Mouse (Mus musculus): ENCODE measurements around the gene Bcl9. TPM values are rescaled to one million over a fixed set of nuclear protein-coding genes. Genes with fewer than 3 reads are reported as not detected.

The Bcl9 gene
- polyA plus RNA-seq, 1 experiment from 2014 or later, result 19.2 TPM

DNA sequence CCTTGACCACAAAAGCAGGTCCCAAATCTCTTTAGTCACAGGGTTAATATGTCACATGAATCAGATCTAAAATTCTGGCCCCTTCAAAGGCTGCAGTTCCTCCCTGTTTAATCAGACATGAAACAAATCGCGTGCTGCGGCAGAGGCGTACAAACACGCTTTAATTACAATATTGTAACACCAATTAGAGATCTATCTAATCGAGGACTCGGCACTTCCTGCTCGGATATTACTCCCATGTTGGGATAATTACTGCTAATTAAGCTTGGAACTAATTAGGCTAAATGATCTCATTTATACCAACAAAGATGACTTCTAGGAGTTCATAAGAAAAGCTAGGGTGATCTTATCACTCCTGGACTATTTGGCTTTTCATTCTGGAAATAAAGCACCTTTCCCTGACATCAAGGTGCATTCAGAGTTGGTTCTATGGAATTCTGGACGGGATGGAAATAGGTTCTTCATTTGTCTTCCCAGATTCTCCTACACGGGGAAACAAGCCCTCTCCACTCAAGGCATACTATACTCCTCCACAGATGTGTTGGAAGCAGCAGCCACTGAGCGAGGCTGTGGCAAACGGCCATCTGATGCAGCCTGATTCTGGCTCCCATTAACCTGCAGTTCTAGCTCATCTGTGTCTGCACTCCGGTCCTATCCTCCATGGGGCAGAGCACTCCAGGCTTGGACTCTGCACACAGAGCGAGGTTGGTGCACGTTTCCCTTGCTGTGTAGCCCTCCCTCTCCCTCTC, 31.9 kb downstream of the Bcl9 start:
- ATAC-seq (ENCODE audit: low FRiP score, low TSS enrichment) (no peak), DNase-seq (ENCODE audit: low spot score) (no peak)
- H3K36me3 ChIP-seq (ENCODE audit: control insufficient read depth, insufficient read depth, low read length), result no peaks in the 10 kb centered on the region
- WGBS, result 81% methylated on average over 15 of the region's 15 CpGs
- TF ChIP-seq CTCF (IDR thresholded peaks at IDR 0.05; ENCODE audit: low read depth) (no peak), EP300 (optimal IDR thresholded peaks at IDR 0.05) (no peak)
- H3K4me1 ChIP-seq (replicated peaks; ENCODE audit: control insufficient read depth, insufficient read depth), result no peaks in the 10 kb centered on the region
- H3K4me2 ChIP-seq (replicated peaks; ENCODE audit: low read depth), result no peak overlapping the region
- no peaks in the 10 kb centered on the region for H3K27me3 ChIP-seq (ENCODE audit: control insufficient read depth, insufficient read depth, low read length)
- H3K9me3 ChIP-seq (ENCODE audit: control insufficient read depth, low read length), result no peaks in the 10 kb centered on the region
- no peak overlapping the region for H3K4me3 ChIP-seq (ENCODE audit: low read depth, low read length)
- H3K27ac ChIP-seq (replicated peaks), result no peak overlapping the region
- no peak overlapping the region for H3K9ac ChIP-seq (ENCODE audit: low read length)

GRCm38 (mm10) chr3:97262235-97262634, 35.5 kb downstream of the Bcl9 start:
- no peaks in the 10 kb centered on the region for H3K9me3 ChIP-seq (ENCODE audit: control insufficient read depth, low read length)
- H3K4me1 ChIP-seq (replicated peaks; ENCODE audit: control insufficient read depth, insufficient read depth), result no peaks in the 10 kb centered on the region
- H3K36me3 ChIP-seq (ENCODE audit: control insufficient read depth, insufficient read depth, low read length), result no peaks in the 10 kb centered on the region
- ATAC-seq (ENCODE audit: low FRiP score, low TSS enrichment) (no peak), DNase-seq (ENCODE audit: low spot score) (no peak)
- H3K27ac ChIP-seq (replicated peaks), result no peak overlapping the region
- H3K9ac ChIP-seq (ENCODE audit: low read length), result no peak overlapping the region
- no peak overlapping the region for H3K4me3 ChIP-seq (ENCODE audit: low read depth, low read length)
- WGBS, result 96% methylated on average over 1 of the region's 1 CpGs
- H3K27me3 ChIP-seq (ENCODE audit: control insufficient read depth, insufficient read depth, low read length), result no peaks in the 10 kb centered on the region
- TF ChIP-seq EP300 (optimal IDR thresholded peaks at IDR 0.05), result no peak
- TF ChIP-seq CTCF (IDR thresholded peaks at IDR 0.05; ENCODE audit: low read depth), result peak; percentile 11; the same call in 1 of the 2 replicates
- H3K4me2 ChIP-seq (replicated peaks; ENCODE audit: low read depth), result no peak overlapping the region

DNA sequence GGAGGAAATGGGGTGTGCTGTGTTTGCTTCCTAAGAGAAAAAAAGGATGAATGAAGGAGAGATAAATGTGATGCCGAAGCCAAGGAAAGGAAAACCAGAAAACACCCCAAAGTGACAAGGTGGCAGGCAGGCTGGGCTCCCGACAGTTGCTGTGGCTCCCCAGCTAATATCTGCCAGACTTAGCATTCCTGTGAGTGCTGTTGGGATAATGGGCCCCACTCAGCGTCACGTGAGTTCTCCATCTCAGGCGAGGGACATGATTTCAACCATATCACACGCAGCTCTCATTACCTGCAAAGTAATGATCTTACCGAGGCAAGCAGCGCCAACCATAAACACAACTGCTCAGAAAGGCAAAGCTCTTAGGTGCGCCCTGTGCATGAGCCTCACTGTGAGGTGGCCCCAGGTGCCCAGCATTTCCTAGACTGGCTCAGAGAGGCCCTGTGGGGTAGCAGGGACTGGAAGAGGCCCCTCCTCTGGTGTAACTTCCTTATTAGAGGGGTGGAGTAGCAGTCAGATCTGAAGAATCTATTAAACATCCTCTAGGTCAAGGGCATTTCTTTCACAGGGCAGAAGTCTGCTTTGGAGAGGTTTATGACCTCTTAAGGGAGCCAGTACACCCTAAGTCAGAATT, 41.9 kb downstream of the Bcl9 start:
- no peak overlapping the region for H3K4me2 ChIP-seq (replicated peaks; ENCODE audit: low read depth)
- 50% methylated on average over 9 of the region's 9 CpGs for WGBS
- ATAC-seq (ENCODE audit: low FRiP score, low TSS enrichment), result peak; percentile 59; the same call in 1 of the 2 replicates

GRCm38 (mm10) chr3:97254861-97255465, 42.8 kb downstream of the Bcl9 start:
- Histone ChIP-seq H3K4me3 (ENCODE audit: low read depth, low read length) (no peak overlapping the region), H3K4me2 (replicated peaks; ENCODE audit: low read depth) (no peak overlapping the region), H3K27ac (replicated peaks) (no peak overlapping the region; the same call in 1 of the 2 replicates), H3K9ac (ENCODE audit: low read length) (no peak overlapping the region), H3K36me3 (ENCODE audit: control insufficient read depth, insufficient read depth, low read length) (no peaks in the 10 kb centered on the region), H3K27me3 (ENCODE audit: control insufficient read depth, insufficient read depth, low read length) (no peaks in the 10 kb centered on the region), H3K9me3 (ENCODE audit: control insufficient read depth, low read length) (no peaks in the 10 kb centered on the region), H3K4me1 (replicated peaks; ENCODE audit: control insufficient read depth, insufficient read depth) (peaks cover 2% of the 10 kb centered on the region; the same call in 1 of the 2 replicates)
- WGBS, result 54% methylated on average over 5 of the region's 5 CpGs
- no peak for DNase-seq (ENCODE audit: low spot score)
- ATAC-seq (ENCODE audit: low FRiP score, low TSS enrichment), result no peak
- TF ChIP-seq CTCF (IDR thresholded peaks at IDR 0.05; ENCODE audit: low read depth) (no peak), EP300 (optimal IDR thresholded peaks at IDR 0.05) (no peak)

More for the DNA sequence above, 41.9 kb downstream of the Bcl9 start:
- no peak for TF ChIP-seq EP300 (optimal IDR thresholded peaks at IDR 0.05)
- TF ChIP-seq CTCF (IDR thresholded peaks at IDR 0.05; ENCODE audit: low read depth), result no peak
- H3K9me3 ChIP-seq (ENCODE audit: control insufficient read depth, low read length), result no peaks in the 10 kb centered on the region
- no peak for DNase-seq (ENCODE audit: low spot score)
- H3K27me3 ChIP-seq (ENCODE audit: control insufficient read depth, insufficient read depth, low read length), result no peaks in the 10 kb centered on the region
- H3K9ac ChIP-seq (ENCODE audit: low read length), result no peak overlapping the region
- H3K27ac ChIP-seq (replicated peaks), result 0 out of 2 replicates have a peak overlapping the region, but pooled peaks have one; percentile 9
- H3K4me1 ChIP-seq (replicated peaks; ENCODE audit: control insufficient read depth, insufficient read depth), result peaks cover 2% of the 10 kb centered on the region; the same call in 1 of the 2 replicates
- H3K36me3 ChIP-seq (ENCODE audit: control insufficient read depth, insufficient read depth, low read length), result no peaks in the 10 kb centered on the region
- H3K4me3 ChIP-seq (ENCODE audit: low read depth, low read length), result no peak overlapping the region

- 43% methylated on average over 9 of the region's 9 CpGs for WGBS
- no peak overlapping the region for H3K4me3 ChIP-seq (ENCODE audit: low read depth, low read length)
- no peaks in the 10 kb centered on the region for H3K9me3 ChIP-seq (ENCODE audit: control insufficient read depth, low read length)
- ATAC-seq (ENCODE audit: low FRiP score, low TSS enrichment) (no peak), DNase-seq (ENCODE audit: low spot score) (no peak)
- no peak overlapping the region for H3K27ac ChIP-seq (replicated peaks)
- no peak overlapping the region for H3K4me2 ChIP-seq (replicated peaks; ENCODE audit: low read depth)
- no peaks in the 10 kb centered on the region for H3K36me3 ChIP-seq (ENCODE audit: control insufficient read depth, insufficient read depth, low read length)
- no peak overlapping the region for H3K9ac ChIP-seq (ENCODE audit: low read length)
- H3K27me3 ChIP-seq (ENCODE audit: control insufficient read depth, insufficient read depth, low read length), result no peaks in the 10 kb centered on the region
- TF ChIP-seq CTCF (IDR thresholded peaks at IDR 0.05; ENCODE audit: low read depth), result no peak
- H3K4me1 ChIP-seq (replicated peaks; ENCODE audit: control insufficient read depth, insufficient read depth), result peaks cover 2% of the 10 kb centered on the region; the same call in 1 of the 2 replicates
Measured at GRCm38 (mm10) chr3:97253823-97254600, 43.7 kb downstream of the Bcl9 start.
